Mouse (Mus musculus) ES-Bruce4 (cell line): ENCODE measurements around the gene Epo. TPM values are rescaled to one million over a fixed set of nuclear protein-coding genes. Genes with fewer than 3 reads are reported as not detected.

Experiments
- H3K27ac ChIP-seq: 2 replicates; pipeline ENCODE4 v1.5.1; 2012; ENCODE audit warnings: low read length, inconsistent platforms; ENCODE audit not compliant: insufficient read depth
- H3K27me3 ChIP-seq: 2 replicates; pipeline ENCODE4 v1.6.1; 2012; ENCODE audit warnings: mild to moderate bottlenecking, low read length, inconsistent platforms; ENCODE audit not compliant: control insufficient read depth, poor library complexity, insufficient read depth, severe bottlenecking
- H3K36me3 ChIP-seq: 2 replicates; pipeline ENCODE4 v1.6.1; 2012; ENCODE audit warnings: inconsistent platforms, mild to moderate bottlenecking, low read length, moderate library complexity; ENCODE audit not compliant: control insufficient read depth, poor library complexity, insufficient read depth, severe bottlenecking
- H3K4me1 ChIP-seq: one replicate; pipeline ENCODE4 v1.8.1; 2011; ENCODE audit warnings: low read length; ENCODE audit not compliant: control insufficient read depth, insufficient read depth
- H3K4me3 ChIP-seq: 2 replicates; pipeline ENCODE4 v1.5.1; 2011; ENCODE audit warnings: low read depth, mild to moderate bottlenecking, low read length
- H3K9ac ChIP-seq: 2 replicates; pipeline ENCODE4 v1.6.1; 2012; ENCODE audit warnings: low read depth, mild to moderate bottlenecking, inconsistent platforms; ENCODE audit not compliant: poor library complexity, severe bottlenecking
- H3K9me3 ChIP-seq: replicated peaks from 2 replicates; pipeline ENCODE4 v1.6.1; 2012; ENCODE audit warnings: mild to moderate bottlenecking, low read length, inconsistent platforms; ENCODE audit not compliant: control insufficient read depth, poor library complexity, insufficient read depth, severe bottlenecking
- CTCF ChIP-seq: IDR thresholded peaks from one replicate; pipeline ENCODE4 v1.8.1; 2011; ENCODE audit warnings: low read depth, low read length
- EP300 ChIP-seq: IDR thresholded peaks from 2 replicates; pipeline ENCODE4 v1.6.1; 2011; ENCODE audit warnings: low read depth, low read length; ENCODE audit not compliant: insufficient read depth
- POLR2A ChIP-seq: IDR thresholded peaks from one replicate; pipeline ENCODE4 v1.8.1; 2011; ENCODE audit warnings: low read length; ENCODE audit not compliant: insufficient read depth
- polyA plus RNA-seq: library from polyadenylated mRNA; stranded (reverse); fragments of >200 nt; gene quantifications from 2 replicates; pipeline ENCODE4 v1.2.4, GENCODE M21; 2011; ENCODE audit warnings: low read depth; ENCODE audit not compliant: missing spikeins, insufficient read depth, insufficient read length

The Epo gene
- polyA plus RNA-seq: not detected in 2 replicates

DNA sequence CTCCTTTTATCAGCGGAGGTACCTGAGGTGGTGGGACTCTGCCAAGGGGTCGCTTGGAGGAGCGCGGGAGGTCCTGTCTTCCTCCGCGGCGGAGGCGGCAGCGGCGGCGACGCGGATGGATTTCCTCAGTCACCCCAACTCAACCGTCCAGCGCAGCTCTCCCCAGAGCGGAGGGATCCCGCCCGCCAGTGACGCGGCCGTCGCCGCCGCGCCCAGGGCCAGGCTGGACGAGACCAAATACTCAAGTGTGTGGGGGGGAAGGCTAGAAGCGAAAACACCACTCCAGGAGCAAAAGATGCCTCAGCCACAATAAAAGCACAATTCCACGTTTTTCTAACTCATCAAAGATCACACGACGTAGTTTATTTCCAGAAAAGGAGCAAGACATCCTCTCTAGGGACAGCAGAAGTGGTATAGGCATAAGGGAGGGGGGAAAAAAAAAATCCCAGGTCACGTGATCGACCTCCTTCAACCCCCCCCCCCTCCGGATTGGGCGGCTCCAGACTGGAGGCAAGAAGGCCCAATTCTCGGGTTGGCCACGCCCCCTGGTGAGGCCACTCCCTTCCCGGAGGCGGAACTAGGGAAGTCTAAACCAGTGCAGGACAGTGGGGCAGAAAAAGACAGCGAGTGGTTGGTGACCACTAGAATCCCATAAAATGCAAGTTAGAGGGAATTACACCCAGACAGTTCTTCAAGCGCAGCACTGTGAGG lies at the start of gene Epo, which contains the start of gene Gnb2:
Epo (minus strand) TSS at position 126 of the 711 bp plus-strand sequence.
Gnb2 (minus strand) TSS at position 394 of the 711 bp plus-strand sequence.
- Histone ChIP-seq H3K27ac (0 out of 2 replicates have a peak within 1 kb of the TSS, but pooled peaks have one; percentile 42), H3K9ac (peak within 1 kb of the TSS; percentile 75), H3K4me3 (peak within 1 kb of the TSS; percentile 91), H3K9me3 (no peaks in the 10 kb centered on the region), H3K4me1 (no peaks in the 10 kb centered on the region), H3K36me3 (peaks cover 4% of the 10 kb centered on the region), H3K27me3 (no peaks in the 10 kb centered on the region)
- TF ChIP-seq CTCF (no peak), EP300 (peak; percentile 84), POLR2A (peak; percentile 64)

DNA sequence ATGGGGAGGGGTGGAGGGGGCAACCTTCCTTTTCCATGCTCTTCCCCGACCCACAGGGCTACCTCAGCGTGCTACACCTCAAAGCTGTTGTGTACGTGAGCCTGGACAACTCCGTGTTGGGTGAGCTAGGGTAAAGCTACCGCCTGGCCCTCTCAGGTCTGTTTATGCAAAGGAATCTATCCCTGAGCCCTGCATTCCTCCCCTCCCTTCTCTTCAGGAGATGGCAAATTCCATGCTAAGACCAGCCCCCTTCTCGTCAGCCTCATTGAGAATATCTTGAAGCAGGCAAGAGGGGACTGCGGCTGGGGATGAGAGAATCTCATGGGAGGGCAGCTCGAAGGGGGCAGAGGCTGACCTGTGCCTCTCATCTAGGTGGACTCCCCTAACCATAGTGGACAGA lies 49.7 kb upstream of the Epo start:
- H3K27me3 ChIP-seq: no peaks in the 10 kb centered on the region
- TF ChIP-seq EP300: no peak
- TF ChIP-seq POLR2A: no peak
- TF ChIP-seq CTCF: no peak
- no peak overlapping the region for H3K4me3 ChIP-seq
- no peak overlapping the region for H3K9ac ChIP-seq
- no peaks in the 10 kb centered on the region for H3K9me3 ChIP-seq
- no peak overlapping the region for H3K27ac ChIP-seq
- H3K4me1 ChIP-seq: no peaks in the 10 kb centered on the region
- no peaks in the 10 kb centered on the region for H3K36me3 ChIP-seq

DNA sequence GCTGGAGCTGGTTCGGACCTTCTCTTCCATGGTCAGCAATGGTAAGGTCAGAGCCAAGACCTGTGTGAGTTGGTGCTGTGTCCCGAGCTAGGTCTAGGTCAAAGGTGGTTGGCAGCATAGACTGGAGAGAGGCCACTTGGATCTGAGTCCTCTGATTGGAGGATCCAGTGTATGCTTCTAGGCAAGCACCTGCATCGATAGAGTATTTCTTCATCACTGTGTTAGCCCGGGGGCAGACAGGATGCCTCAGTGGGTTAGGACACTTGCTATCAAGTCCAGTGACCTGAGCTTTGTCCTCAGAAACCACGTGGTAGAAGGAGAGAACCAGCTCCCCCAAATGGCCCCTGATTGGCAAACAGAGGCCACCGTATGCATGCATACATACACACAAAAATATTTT lies 47.2 kb upstream of the Epo start:
- H3K27ac ChIP-seq: no peak overlapping the region
- no peak for TF ChIP-seq POLR2A
- no peak for TF ChIP-seq EP300
- TF ChIP-seq CTCF: no peak
- H3K9ac ChIP-seq: no peak overlapping the region
- no peaks in the 10 kb centered on the region for H3K36me3 ChIP-seq
- no peak overlapping the region for H3K4me3 ChIP-seq
- no peaks in the 10 kb centered on the region for H3K9me3 ChIP-seq
- no peaks in the 10 kb centered on the region for H3K27me3 ChIP-seq
- H3K4me1 ChIP-seq: no peaks in the 10 kb centered on the region

DNA sequence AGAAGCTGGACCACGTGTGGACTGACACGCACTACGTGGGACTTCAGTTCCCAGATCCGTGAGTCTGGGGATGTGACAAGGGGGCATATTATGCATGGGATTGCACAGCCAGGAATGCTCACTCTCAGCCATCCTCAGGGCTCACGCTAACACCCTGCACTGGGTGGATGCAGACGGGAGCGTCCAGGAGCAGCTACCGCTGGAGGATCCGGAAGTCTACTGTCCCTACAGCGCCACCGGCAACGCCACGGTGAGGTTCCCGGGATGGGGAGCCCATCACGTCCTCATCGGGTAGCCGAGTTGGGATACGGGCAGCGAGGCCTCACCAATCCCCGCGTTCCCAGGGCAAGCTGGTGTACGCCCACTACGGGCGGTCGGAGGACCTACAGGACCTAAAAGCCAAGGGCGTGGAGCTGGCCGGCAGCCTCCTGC lies 41.4 kb upstream of the Epo start:
- Histone ChIP-seq H3K36me3 (no peaks in the 10 kb centered on the region), H3K4me3 (peak overlapping the region; percentile 32), H3K9me3 (no peaks in the 10 kb centered on the region), H3K27me3 (no peaks in the 10 kb centered on the region), H3K4me1 (no peaks in the 10 kb centered on the region), H3K9ac (no peak overlapping the region), H3K27ac (no peak overlapping the region)
- TF ChIP-seq POLR2A (no peak), CTCF (peak; percentile 35), EP300 (no peak)

DNA sequence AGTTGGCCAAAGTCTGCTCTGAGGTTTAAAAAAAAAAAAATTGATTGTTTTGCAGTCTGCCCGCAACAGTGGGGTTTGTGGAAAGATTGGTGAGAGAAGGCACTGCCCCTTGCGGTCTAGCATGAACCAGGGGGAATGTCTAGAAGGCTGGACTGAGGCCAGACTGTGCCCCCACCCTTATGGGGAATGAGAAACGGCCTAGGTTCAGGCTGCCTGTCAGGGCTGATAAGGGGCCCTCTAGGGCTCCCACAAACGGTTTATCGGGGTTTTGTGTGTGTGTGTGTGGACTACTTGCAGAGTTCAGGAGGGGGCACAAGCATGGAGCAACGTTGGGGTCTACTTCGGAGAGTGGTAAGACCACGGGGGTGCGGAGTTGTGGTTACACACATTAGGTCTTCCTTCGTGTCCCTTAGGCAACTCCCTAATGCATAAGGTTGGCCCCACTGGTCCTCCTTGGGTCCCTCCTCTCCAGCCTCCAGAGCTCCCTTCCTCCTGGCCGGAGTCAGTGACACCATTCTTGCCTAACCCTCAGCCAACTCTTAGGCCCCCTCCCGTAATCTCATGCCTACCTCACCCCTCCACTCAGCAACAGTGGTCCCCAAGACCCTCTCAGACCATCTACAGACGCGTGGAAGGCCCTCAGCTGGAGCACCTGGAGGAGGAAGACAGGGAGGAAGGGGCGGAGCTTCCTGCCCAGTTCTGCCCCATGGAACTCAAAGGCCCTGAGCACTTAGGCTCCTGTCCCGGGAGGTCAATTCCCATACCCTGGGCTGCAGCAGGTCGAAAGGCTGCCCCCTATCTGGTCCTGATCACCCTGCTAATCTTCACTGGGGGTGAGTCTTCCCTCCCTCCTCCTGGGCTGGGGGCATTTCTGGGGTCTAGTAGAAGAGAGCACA lies 37.9 kb upstream of the Epo start:
- Histone ChIP-seq H3K27ac (no peak overlapping the region), H3K4me3 (no peak overlapping the region)
- no peak for TF ChIP-seq CTCF
- TF ChIP-seq EP300: no peak
- no peak for TF ChIP-seq POLR2A

DNA sequence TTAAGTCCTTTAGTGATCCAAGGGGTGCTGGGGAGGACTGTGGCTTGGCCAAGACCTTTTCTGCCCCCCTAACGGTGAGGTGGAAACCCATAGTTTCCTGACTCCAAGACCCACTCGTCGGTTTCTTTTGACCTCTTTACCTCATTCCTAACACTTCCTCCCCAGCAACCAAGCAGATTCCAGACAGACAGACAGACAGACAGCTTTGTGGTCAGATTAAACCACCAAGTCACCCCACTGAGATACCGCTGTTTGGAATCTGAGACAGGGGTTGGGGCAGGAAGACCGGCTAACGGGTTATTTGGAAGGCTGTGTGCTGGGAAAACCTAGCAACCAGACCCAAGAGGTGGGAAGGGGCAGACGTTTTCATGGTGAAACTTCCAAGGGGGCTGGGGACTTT lies 37.1 kb upstream of the Epo start:
- H3K9me3 ChIP-seq: no peaks in the 10 kb centered on the region
- no peaks in the 10 kb centered on the region for H3K4me1 ChIP-seq
- no peaks in the 10 kb centered on the region for H3K36me3 ChIP-seq
- H3K9ac ChIP-seq: no peak overlapping the region
- H3K4me3 ChIP-seq: no peak overlapping the region
- no peak for TF ChIP-seq EP300
- TF ChIP-seq CTCF: no peak
- no peak for TF ChIP-seq POLR2A
- no peak overlapping the region for H3K27ac ChIP-seq
- no peaks in the 10 kb centered on the region for H3K27me3 ChIP-seq

More for the DNA sequence above, 37.9 kb upstream of the Epo start:
- Histone ChIP-seq H3K9ac (no peak overlapping the region), H3K36me3 (no peaks in the 10 kb centered on the region), H3K9me3 (no peaks in the 10 kb centered on the region), H3K27me3 (no peaks in the 10 kb centered on the region), H3K4me1 (no peaks in the 10 kb centered on the region)
